Mouse (Mus musculus): ENCODE data around the gene Olfr76. TPM values are rescaled to one million over a fixed set of nuclear protein-coding genes. Genes with fewer than 3 reads are reported as not detected.
"Not testable (repeated sequence)": the region's sequence is repeated elsewhere in the genome, so short reads cannot be mapped to it uniquely, and the experiment has no call there.

Gene Olfr76
- total RNA-seq (2021), result not detected
- long read RNA-seq, experiment 1, result 0 reads
- long read RNA-seq, experiment 2, result 0 reads

- no peak for DNase-seq
- intact Hi-C loops (cut with DNase I), result no loop called here
These were observed at the start of gene Olfr76 for GRCm38 (mm10) chr19:12123103-12123502. TSS of gene Olfr76 (minus strand) at chr19:12123203.

GRCm38 (mm10) chr19:12170062-12170599, 47.1 kb upstream of the Olfr76 start, which contains the start of gene Olfr1555-ps1:
TSS of gene Olfr1555-ps1 (minus strand) at chr19:12170112.
- DNase-seq; intact Hi-C loops (cut with DNase I): not testable (repeated sequence)

GRCm38 (mm10) chr19:12145452-12145851, 22.4 kb upstream of the Olfr76 start:
- DNase-seq, result no peak
- intact Hi-C loops (cut with DNase I), result no loop called here

GRCm38 (mm10) chr19:12143356-12143755, 20.4 kb upstream of the Olfr76 start:
- DNase-seq, result no peak
- intact Hi-C loops (cut with DNase I), result no loop called here

- peak in 1 of 2 experiments; percentile 11 for DNase-seq
- intact Hi-C loops (cut with DNase I), result no loop called here
These were observed 11.3 kb upstream of the Olfr76 start for GRCm38 (mm10) chr19:12134289-12134688.

- DNase-seq, result no peak
- intact Hi-C loops (cut with DNase I), result no loop called here
These were observed 6.5 kb downstream of the Olfr76 start for GRCm38 (mm10) chr19:12116464-12116863.

GRCm38 (mm10) chr19:12115797-12116196, 7.2 kb downstream of the Olfr76 start, which contains the start of gene Olfr1428:
TSS of gene Olfr1428 (minus strand) at chr19:12115897.
- no peak for DNase-seq
- intact Hi-C loops (cut with DNase I), result no loop called here

GRCm38 (mm10) chr19:12113807-12114206, 9.2 kb downstream of the Olfr76 start:
- DNase-seq, result no peak
- intact Hi-C loops (cut with DNase I), result no loop called here

- intact Hi-C loops (cut with DNase I), result no loop called here
- no peak for DNase-seq
These were observed 18.5 kb downstream of the Olfr76 start for GRCm38 (mm10) chr19:12104541-12104940.

GRCm38 (mm10) chr19:12103234-12103633, 19.8 kb downstream of the Olfr76 start, which contains the start of gene Olfr1427:
TSS of gene Olfr1427 (minus strand) at chr19:12103334.
- intact Hi-C loops (cut with DNase I), result no loop called here
- DNase-seq, result no peak

GRCm38 (mm10) chr19:12091913-12092312, 31.1 kb downstream of the Olfr76 start, which contains the start of gene Olfr1426:
TSS of gene Olfr1426 (minus strand) at chr19:12092013.
- intact Hi-C loops (cut with DNase I), result no loop called here
- no peak for DNase-seq

- intact Hi-C loops (cut with DNase I); DNase-seq: not testable (repeated sequence)
These were observed 45.4 kb downstream of the Olfr76 start, which contains the start of gene Olfr1425 for GRCm38 (mm10) chr19:12077631-12078030. TSS of gene Olfr1425 (minus strand) at chr19:12077731.

GRCm38 (mm10) chr19:12069546-12069945, 53.5 kb downstream of the Olfr76 start:
- DNase-seq, result not testable (repeated sequence)

More at GRCm38 (mm10) chr19:12069546-12069945, 53.5 kb downstream of the Olfr76 start:
- intact Hi-C loops (cut with DNase I), result not testable (repeated sequence)

Other genes with a start within 250 kb of the Olfr76 start
- not detected for gene Olfr1419, start 248.1 kb downstream of the Olfr76 start, total RNA-seq (2021)
- not detected for gene Olfr1420, start 236.6 kb downstream of the Olfr76 start, total RNA-seq (2021)
- 10 to 100 TPM; 26.2 to 28.2 TPM for gene Patl1, start 210.8 kb downstream of the Olfr76 start, total RNA-seq (2021)
- gene Osbp, start 157.3 kb downstream of the Olfr76 start, total RNA-seq (2021), result 10 to 100 TPM; 81.3 to 85.1 TPM
- not detected for gene Olfr1423, start 81.9 kb downstream of the Olfr76 start, total RNA-seq (2021)
- not detected for gene Olfr1424, start 60.5 kb downstream of the Olfr76 start, total RNA-seq (2021)
- not detected for gene Olfr1425, start 45.5 kb downstream of the Olfr76 start, total RNA-seq (2021)
- gene Olfr1426, start 31.2 kb downstream of the Olfr76 start, total RNA-seq (2021), result not detected
- gene Olfr1427, start 19.9 kb downstream of the Olfr76 start, total RNA-seq (2021), result not detected
- not detected for gene Olfr1428, start 7.3 kb downstream of the Olfr76 start, total RNA-seq (2021)
- not detected for gene Olfr1555-ps1, start 46.9 kb upstream of the Olfr76 start, total RNA-seq (2021)
- gene Olfr1431, start 77.4 kb upstream of the Olfr76 start, total RNA-seq (2021), result not detected
- not detected for gene Olfr1432, start 109.4 kb upstream of the Olfr76 start, total RNA-seq (2021)
- not detected for gene Olfr262, start 118.5 kb upstream of the Olfr76 start, total RNA-seq (2021)
- not detected for gene Olfr235, start 137.8 kb upstream of the Olfr76 start, total RNA-seq (2021)
- not detected for gene Olfr1434, start 156.7 kb upstream of the Olfr76 start, total RNA-seq (2021)
- not detected for gene Olfr1436, start 175.9 kb upstream of the Olfr76 start, total RNA-seq (2021)
- not detected for gene Olfr1437, start 201.9 kb upstream of the Olfr76 start, total RNA-seq (2021)
- gene Olfr1438-ps1, start 212.7 kb upstream of the Olfr76 start, total RNA-seq (2021), result not detected

Data from heart, postnatal 14 days (tissue).